Mouse (Mus musculus) myocyte (in vitro differentiated cells): ENCODE measurements around the gene Bckdha. TPM values are rescaled to one million over a fixed set of nuclear protein-coding genes. Genes with fewer than 3 reads are reported as not detected.
A peak's percentile ranks its signal among the peaks of the same experiment; 100 is the strongest.

Experiments used
- H3K27me3 ChIP-seq: one replicate; pipeline ENCODE4 v1.6.1; 2011; ENCODE audit not compliant: control insufficient read depth, insufficient read depth, insufficient read length
- H3K36me3 ChIP-seq: one replicate; pipeline ENCODE4 v1.6.1; 2011; ENCODE audit not compliant: control insufficient read depth, insufficient read depth
- H3K4me2 ChIP-seq: one replicate; pipeline ENCODE4 v1.6.1; 2011; ENCODE audit warnings: low read depth, control low read depth
- H3K4me3 ChIP-seq: one replicate; pipeline ENCODE4 v1.5.1; 2011; ENCODE audit warnings: mild to moderate bottlenecking, control low read depth, moderate library complexity
- H3K79me2 ChIP-seq: one replicate; pipeline ENCODE4 v1.6.1; 2011; ENCODE audit not compliant: control insufficient read depth, insufficient read depth
- H3ac ChIP-seq: one replicate; pipeline ENCODE4 v1.6.1; 2011; ENCODE audit not compliant: control insufficient read depth, insufficient read length
- CEBPB ChIP-seq: IDR thresholded peaks from 2 replicates; pipeline ENCODE4 v1.6.1; 2011; ENCODE audit warnings: mild to moderate bottlenecking, moderate library complexity; ENCODE audit not compliant: poor library complexity, insufficient read depth, severe bottlenecking
- E2F4 ChIP-seq: IDR thresholded peaks from one replicate; pipeline ENCODE4 v1.6.1; 2011; ENCODE audit warnings: mild to moderate bottlenecking, control low read depth, moderate library complexity; ENCODE audit not compliant: insufficient read depth
- MAX ChIP-seq: IDR thresholded peaks from one replicate; pipeline ENCODE4 v1.6.1; 2011; ENCODE audit warnings: low read depth, mild to moderate bottlenecking, control low read depth
- MYOD1 ChIP-seq, 3 experiments: IDR thresholded peaks; one replicate each; pipeline ENCODE4 v1.6.1; 2011; ENCODE audit warnings: control low read depth in 2 of 3, low read depth in 2 of 3, mild to moderate bottlenecking in 2 of 3, moderate library complexity in 1 of 3; ENCODE audit not compliant: insufficient read length in 2 of 3, control insufficient read depth in 1 of 3
- MYOG ChIP-seq, 3 experiments: IDR thresholded peaks; one replicate each; pipeline ENCODE4 v1.6.1; 2011; ENCODE audit warnings: control low read depth in 2 of 3, low read depth in 2 of 3, mild to moderate bottlenecking in 2 of 3; ENCODE audit not compliant: insufficient read length in 2 of 3, control insufficient read depth in 1 of 3, insufficient read depth in 1 of 3
- POLR2A ChIP-seq: IDR thresholded peaks from one replicate; pipeline ENCODE4 v1.6.1; 2011; ENCODE audit warnings: low read depth, mild to moderate bottlenecking, control low read depth, moderate library complexity; ENCODE audit not compliant: insufficient read length
- POLR2AphosphoS2 ChIP-seq: IDR thresholded peaks from one replicate; pipeline ENCODE4 v1.6.1; 2011; ENCODE audit warnings: low read depth, control low read depth; ENCODE audit not compliant: insufficient read length
- REST ChIP-seq: IDR thresholded peaks from one replicate; pipeline ENCODE4 v1.6.1; 2011; ENCODE audit warnings: mild to moderate bottlenecking, control low read depth, moderate library complexity; ENCODE audit not compliant: insufficient read depth, insufficient read length
- SRF ChIP-seq: IDR thresholded peaks from one replicate; pipeline ENCODE4 v1.6.1; 2011; ENCODE audit warnings: low read depth; ENCODE audit not compliant: control insufficient read depth, insufficient read length
- TCF12 ChIP-seq: IDR thresholded peaks from one replicate; pipeline ENCODE4 v1.6.1; 2011; ENCODE audit warnings: mild to moderate bottlenecking, control low read depth; ENCODE audit not compliant: poor library complexity, insufficient read depth, severe bottlenecking
- TCF3 ChIP-seq: IDR thresholded peaks from one replicate; pipeline ENCODE4 v1.6.1; 2011; ENCODE audit warnings: low read depth, control low read depth; ENCODE audit not compliant: insufficient read length
- USF1 ChIP-seq: IDR thresholded peaks from one replicate; pipeline ENCODE4 v1.6.1; 2011; ENCODE audit warnings: low read depth, mild to moderate bottlenecking, control low read depth, moderate library complexity
- polyA plus RNA-seq: library from polyadenylated mRNA; unstranded; fragments of >200 nt; fragmentation: generic; extraction: Trizol; gene quantifications from one replicate; pipeline ENCODE4 v1.2.1, GENCODE M21; 2012; ENCODE audit warnings: missing spikeins

The Bckdha gene
- polyA plus RNA-seq, 1 experiment = 54.9 TPM

DNA sequence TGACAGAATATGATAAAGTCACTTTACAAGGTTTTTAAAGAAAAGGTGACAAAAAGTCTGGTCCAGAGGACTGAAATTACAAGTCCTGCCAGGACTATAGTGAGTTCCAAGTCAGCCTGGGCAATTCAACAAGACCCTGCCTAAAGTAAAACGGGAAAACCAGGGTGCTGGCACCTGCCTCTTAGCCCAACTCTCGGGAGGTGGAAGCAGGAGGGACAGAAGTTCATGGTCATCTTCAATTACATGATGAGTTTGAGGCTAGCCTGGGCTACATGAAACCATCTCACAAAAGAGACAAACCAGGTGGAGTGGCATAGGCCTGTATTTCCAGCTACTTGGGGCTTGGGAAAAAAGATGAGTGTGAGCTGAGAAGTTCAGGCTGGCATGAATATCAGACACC lies 12.9 kb upstream of the Bckdha start:
- Histone ChIP-seq H3K27me3 (peaks cover 4% of the 10 kb centered on the region), H3K79me2 (no peaks in the 10 kb centered on the region), H3K36me3 (no peaks in the 10 kb centered on the region), H3ac (no peak overlapping the region), H3K4me3 (no peak overlapping the region), H3K4me2 (no peak overlapping the region)
- no peak for TF ChIP-seq MYOD1 (IDR thresholded peaks at IDR 0.05; ENCODE audit: control insufficient read depth in 1 of 3, insufficient read length in 2 of 3, low read depth in 2 of 3)

DNA sequence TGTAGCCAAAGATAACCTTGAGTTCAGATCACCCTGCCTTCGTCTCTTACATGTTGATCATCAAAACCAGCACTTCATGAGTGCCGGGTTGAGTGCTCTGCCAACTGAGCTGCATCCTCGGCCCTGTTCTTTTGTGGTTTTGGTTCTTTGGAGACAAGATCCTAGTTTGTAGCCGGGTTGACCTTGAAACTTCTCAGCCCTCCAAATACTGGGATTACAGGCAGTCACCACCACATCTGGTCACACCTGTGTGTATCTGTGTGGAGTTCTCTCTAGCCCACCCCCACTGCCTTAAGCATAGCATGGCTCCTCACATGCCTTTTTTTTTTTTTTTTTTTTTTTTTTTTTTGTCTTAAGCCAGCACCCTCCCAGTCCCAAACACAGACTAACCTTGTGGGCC lies 11.3 kb upstream of the Bckdha start:
- no peak overlapping the region for H3K4me2 ChIP-seq
- peaks cover 4% of the 10 kb centered on the region for H3K27me3 ChIP-seq

GRCm38 (mm10) chr7:25669631-25670030 lies 10.8 kb upstream of the Bckdha start:
- H3K27me3 ChIP-seq = peaks cover 4% of the 10 kb centered on the region
- no peaks in the 10 kb centered on the region for H3K36me3 ChIP-seq
- H3K4me2 ChIP-seq = no peak overlapping the region
- no peak overlapping the region for H3ac ChIP-seq
- H3K79me2 ChIP-seq = no peaks in the 10 kb centered on the region
- TF ChIP-seq MYOD1 (IDR thresholded peaks at IDR 0.05; ENCODE audit: control insufficient read depth in 1 of 3, insufficient read length in 2 of 3, low read depth in 2 of 3) (no peak), POLR2AphosphoS2 (no peak), SRF (no peak), E2F4 (no peak), MAX (no peak), MYOG (IDR thresholded peaks at IDR 0.05; ENCODE audit: control insufficient read depth in 1 of 3, insufficient read depth in 1 of 3, insufficient read length in 2 of 3, low read depth in 2 of 3) (no peak), TCF3 (no peak), TCF12 (no peak), REST (no peak), USF1 (no peak), CEBPB (no peak), POLR2A (no peak)
- no peak overlapping the region for H3K4me3 ChIP-seq

More for the DNA sequence above, 11.3 kb upstream of the Bckdha start:
- Histone ChIP-seq H3K36me3 (no peaks in the 10 kb centered on the region), H3K4me3 (no peak overlapping the region), H3K79me2 (no peaks in the 10 kb centered on the region), H3ac (no peak overlapping the region)
- TF ChIP-seq SRF = no peak
- no peak for TF ChIP-seq REST
- no peak for TF ChIP-seq POLR2A
- no peak for TF ChIP-seq MAX
- TF ChIP-seq MYOD1 (IDR thresholded peaks at IDR 0.05; ENCODE audit: control insufficient read depth in 1 of 3, insufficient read length in 2 of 3, low read depth in 2 of 3) = no peak
- TF ChIP-seq USF1 = no peak
- no peak for TF ChIP-seq TCF12
- TF ChIP-seq E2F4 = no peak
- TF ChIP-seq MYOG (IDR thresholded peaks at IDR 0.05; ENCODE audit: control insufficient read depth in 1 of 3, insufficient read depth in 1 of 3, insufficient read length in 2 of 3, low read depth in 2 of 3) = no peak
- TF ChIP-seq CEBPB = no peak
- no peak for TF ChIP-seq POLR2AphosphoS2
- no peak for TF ChIP-seq TCF3

DNA sequence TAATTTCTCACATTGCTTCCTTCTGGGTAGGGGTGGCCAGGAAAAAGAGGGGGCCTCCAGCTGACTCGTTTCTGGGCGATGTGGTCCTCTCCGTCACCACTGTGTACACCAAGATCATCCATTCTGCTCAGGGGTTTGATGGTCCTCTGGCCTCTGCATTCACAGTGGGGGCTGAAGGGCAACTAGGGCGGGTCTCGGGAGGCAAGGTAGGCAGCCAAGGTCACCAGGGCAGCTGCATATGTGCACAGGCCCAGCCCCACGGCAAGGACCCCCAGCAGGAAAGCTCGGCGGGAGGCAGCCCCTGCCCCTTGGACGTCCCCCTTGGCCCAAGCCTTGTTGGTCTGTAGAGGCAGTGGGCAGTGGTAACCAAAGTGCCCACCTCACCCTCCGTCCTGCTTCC lies 10.4 kb upstream of the Bckdha start:
- peaks cover under 1% of the 10 kb centered on the region for H3K27me3 ChIP-seq
- no peak overlapping the region for H3ac ChIP-seq
- H3K36me3 ChIP-seq = no peaks in the 10 kb centered on the region
- no peaks in the 10 kb centered on the region for H3K79me2 ChIP-seq
- TF ChIP-seq TCF12 = no peak
- TF ChIP-seq MYOG (IDR thresholded peaks at IDR 0.05; ENCODE audit: control insufficient read depth in 1 of 3, insufficient read depth in 1 of 3, insufficient read length in 2 of 3, low read depth in 2 of 3) = no peak
- TF ChIP-seq POLR2A = no peak
- no peak for TF ChIP-seq MAX
- TF ChIP-seq POLR2AphosphoS2 = no peak
- H3K4me3 ChIP-seq = no peak overlapping the region
- H3K4me2 ChIP-seq = no peak overlapping the region

DNA sequence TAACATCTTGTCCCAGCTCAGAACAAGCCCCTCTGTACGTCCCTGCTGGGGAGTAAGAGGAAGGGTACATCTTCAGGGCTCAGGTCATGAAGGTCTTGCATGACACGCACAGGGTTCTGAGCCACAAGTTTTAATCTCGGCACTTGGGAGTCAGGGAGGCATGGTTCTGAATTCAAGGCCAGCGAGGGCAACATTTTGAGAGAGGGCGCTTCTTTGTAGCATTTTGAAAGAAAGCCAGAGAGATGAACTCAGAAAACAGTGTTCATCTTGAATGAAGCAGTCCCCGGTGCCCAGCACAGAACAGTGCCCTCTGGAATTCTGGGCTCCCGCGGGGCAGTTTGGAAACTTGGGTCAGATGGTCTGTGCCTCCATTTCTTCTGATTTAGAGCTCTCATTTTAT lies 7.6 kb upstream of the Bckdha start:
- H3K79me2 ChIP-seq = no peaks in the 10 kb centered on the region
- no peaks in the 10 kb centered on the region for H3K27me3 ChIP-seq
- TF ChIP-seq E2F4 = no peak
- H3K4me3 ChIP-seq = no peak overlapping the region
- H3K4me2 ChIP-seq = no peak overlapping the region
- H3ac ChIP-seq = no peak overlapping the region
- no peaks in the 10 kb centered on the region for H3K36me3 ChIP-seq

GRCm38 (mm10) chr7:25657785-25658184 lies 996 bp downstream of the Bckdha start:
- peak overlapping the region; percentile 93 for H3K4me2 ChIP-seq
- peak overlapping the region; percentile 11 for H3ac ChIP-seq
- peak overlapping the region; percentile 75 for H3K4me3 ChIP-seq
- no peaks in the 10 kb centered on the region for H3K27me3 ChIP-seq
- TF ChIP-seq SRF (no peak), MAX (no peak), CEBPB (no peak), TCF12 (no peak), MYOD1 (IDR thresholded peaks at IDR 0.05; ENCODE audit: control insufficient read depth in 1 of 3, insufficient read length in 2 of 3, low read depth in 2 of 3) (no peak), USF1 (no peak), POLR2AphosphoS2 (no peak), TCF3 (no peak), POLR2A (no peak), E2F4 (no peak), REST (no peak), MYOG (IDR thresholded peaks at IDR 0.05; ENCODE audit: control insufficient read depth in 1 of 3, insufficient read depth in 1 of 3, insufficient read length in 2 of 3, low read depth in 2 of 3) (no peak)
- no peaks in the 10 kb centered on the region for H3K36me3 ChIP-seq
- H3K79me2 ChIP-seq = no peaks in the 10 kb centered on the region
